Mouse (Mus musculus) forebrain, embryonic 16.5 days (tissue): ENCODE data around the gene Suds3. TPM values are rescaled to one million over a fixed set of nuclear protein-coding genes. Genes with fewer than 3 reads are reported as not detected.
A peak's percentile ranks its signal among the peaks of the same experiment; 100 is the strongest.

Source experiments
- ATAC-seq: fragments of 200-750 bp; cut with Nextera tagmentation; 2 replicates; pipeline ENCODE4 v1.8.0; 2017; ENCODE audit warnings: mild to moderate bottlenecking, moderate library complexity
- H3K27ac ChIP-seq: fragments of 300-500 bp; sonication (generic); 2 replicates; pipeline ENCODE4 v1.5.1; 2014; ENCODE audit warnings: low read length, control low read depth
- H3K27me3 ChIP-seq: fragments of 300-500 bp; sonication (generic); replicated peaks from 2 replicates; pipeline ENCODE4 v1.6.1; 2014; ENCODE audit warnings: low read length; ENCODE audit not compliant: control insufficient read depth, insufficient read depth
- H3K36me3 ChIP-seq: fragments of 300-500 bp; sonication (generic); 2 replicates; pipeline ENCODE4 v1.6.1; 2014; ENCODE audit not compliant: control insufficient read depth, insufficient read depth
- H3K4me1 ChIP-seq: fragments of 300-500 bp; sonication (generic); replicated peaks from 2 replicates; pipeline ENCODE4 v1.6.1; 2014; ENCODE audit warnings: low read length; ENCODE audit not compliant: control insufficient read depth, insufficient read depth
- H3K4me2 ChIP-seq: fragments of 300-500 bp; sonication (generic); 2 replicates; pipeline ENCODE4 v1.6.1; 2014; ENCODE audit warnings: mild to moderate bottlenecking, low read length, control low read depth
- H3K4me3 ChIP-seq: fragments of 300-500 bp; sonication (generic); replicated peaks from 2 replicates; pipeline ENCODE4 v1.5.1; 2014; ENCODE audit warnings: mild to moderate bottlenecking, low read length, control low read depth
- H3K9ac ChIP-seq: fragments of 300-500 bp; sonication (generic); replicated peaks from 2 replicates; pipeline ENCODE4 v1.6.1; 2014; ENCODE audit warnings: low read depth, low read length, control low read depth
- H3K9me3 ChIP-seq: fragments of 300-500 bp; sonication (generic); 2 replicates; pipeline ENCODE4 v1.6.1; 2016; ENCODE audit warnings: low read length; ENCODE audit not compliant: control insufficient read depth
- WGBS: fragments of 180-500 bp; shearing (Covaris S2); extraction: QIAGEN DNeasy Blood & Tissue Kit; methylation state at CpG from one replicate; pipeline ENCODE4 v1.1.7; 2014; 5-methylcytosine and 5-hydroxymethylcytosine counted together
- polyA plus RNA-seq: library from polyadenylated mRNA; unstranded; fragments of >200 nt; fragmentation: Nextera tagmentation; extraction: Ambion mirVana; gene quantifications from 2 replicates; pipeline ENCODE4 v1.2.1, GENCODE M21; 2015

The Suds3 gene
- polyA plus RNA-seq, 1 experiment from 2014 or later = 83.0 TPM

DNA sequence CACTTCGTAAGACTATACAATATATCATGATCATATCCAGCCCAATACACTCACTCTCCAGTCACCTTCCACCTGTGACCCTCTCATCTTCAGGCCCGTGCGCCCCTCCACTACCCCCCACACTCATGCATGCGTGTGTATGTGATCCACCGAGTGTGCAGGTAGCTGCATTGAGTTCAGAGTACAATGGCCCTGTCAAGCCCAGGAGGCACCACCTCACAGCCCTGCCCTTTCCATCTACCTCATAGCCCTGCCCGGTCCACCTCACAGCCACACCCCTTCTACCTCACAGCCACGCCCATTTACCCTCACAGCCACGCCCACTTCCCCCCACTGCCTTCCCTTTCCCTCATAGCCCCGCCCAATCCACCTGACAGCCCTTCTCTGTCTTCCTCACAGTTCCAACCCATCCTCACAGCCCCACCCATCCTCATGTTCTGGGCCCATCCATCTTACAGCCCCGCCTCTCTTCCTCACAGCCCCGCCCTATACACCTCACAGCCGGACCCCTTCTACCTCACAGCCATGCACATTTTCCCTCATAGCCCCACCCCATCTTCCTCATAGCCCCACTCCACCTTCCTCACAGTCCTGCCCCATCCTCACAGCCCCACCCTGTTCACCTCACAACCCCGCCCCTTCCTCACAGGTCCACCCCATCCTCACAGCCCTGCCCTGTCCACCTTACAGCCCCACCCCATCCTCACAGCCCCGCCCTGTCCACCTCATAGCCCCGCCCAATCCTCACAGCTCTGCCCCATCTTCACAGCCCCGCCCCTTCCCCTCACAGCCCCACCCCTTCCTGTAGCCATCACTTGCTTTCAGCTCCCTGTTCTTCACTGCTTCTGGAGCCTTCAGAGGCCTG is 9.8 kb upstream of the Suds3 start:
- H3K36me3 ChIP-seq = no peaks in the 10 kb centered on the region
- H3K27me3 ChIP-seq = 0 out of 2 replicates have a peak, but pooled peaks cover 2% of the 10 kb centered on the region
- H3K9ac ChIP-seq = no peak overlapping the region
- 82% methylated on average over 16 of the region's 16 CpGs for WGBS
- no peak for ATAC-seq
- H3K4me3 ChIP-seq = no peak overlapping the region
- no peaks in the 10 kb centered on the region for H3K9me3 ChIP-seq
- no peak overlapping the region for H3K4me2 ChIP-seq
- H3K27ac ChIP-seq = no peak overlapping the region
- peaks cover 11% of the 10 kb centered on the region for H3K4me1 ChIP-seq

DNA sequence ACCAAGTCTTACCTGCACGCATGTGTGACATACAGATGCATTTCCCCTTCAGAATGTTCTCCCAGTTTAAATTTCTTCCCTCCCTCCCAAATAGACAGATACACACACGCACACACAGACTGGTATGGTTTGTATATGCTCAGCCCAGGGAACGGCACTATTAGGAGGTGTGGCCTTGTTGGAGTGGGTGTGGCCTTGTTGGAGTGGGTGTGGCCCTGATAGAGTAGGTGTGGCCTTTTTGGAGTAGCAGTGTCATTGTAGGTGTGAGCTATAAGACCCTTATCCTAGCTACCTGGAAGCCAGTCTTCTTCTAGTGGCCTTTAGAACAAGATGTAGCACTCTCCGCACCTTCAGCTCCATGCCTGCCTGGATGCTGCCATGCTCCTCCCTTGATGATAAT is 7.9 kb upstream of the Suds3 start:
- Histone ChIP-seq H3K9ac (no peak overlapping the region), H3K4me2 (no peak overlapping the region), H3K36me3 (no peaks in the 10 kb centered on the region), H3K27ac (no peak overlapping the region), H3K4me3 (no peak overlapping the region), H3K9me3 (no peaks in the 10 kb centered on the region), H3K27me3 (0 out of 2 replicates have a peak, but pooled peaks cover 2% of the 10 kb centered on the region), H3K4me1 (peaks cover 19% of the 10 kb centered on the region)
- 89% methylated on average over 4 of the region's 4 CpGs for WGBS
- ATAC-seq = no peak

DNA sequence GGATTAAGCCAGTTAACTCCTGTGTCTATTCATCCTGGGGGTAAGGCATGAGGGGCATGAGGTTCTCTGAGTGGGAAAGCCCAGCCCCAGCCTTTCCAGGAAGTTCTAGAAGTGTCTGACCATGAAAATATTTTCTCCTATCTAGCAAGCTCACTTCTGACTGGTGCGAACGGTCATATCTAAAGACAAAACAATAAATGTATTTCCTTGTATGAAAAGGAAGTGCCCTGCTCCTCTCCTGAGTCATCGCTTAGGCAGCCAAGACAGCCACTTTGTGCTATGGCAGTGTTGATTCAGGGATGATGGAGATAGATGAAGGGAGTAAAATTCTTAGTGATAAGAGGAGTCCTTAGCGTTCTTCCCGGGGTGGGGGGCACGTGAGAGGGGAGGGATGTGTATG is 7.2 kb upstream of the Suds3 start:
- H3K4me1 ChIP-seq = peaks cover 19% of the 10 kb centered on the region
- no peak overlapping the region for H3K4me2 ChIP-seq
- 92% methylated on average over 6 of the region's 6 CpGs for WGBS
- no peak overlapping the region for H3K4me3 ChIP-seq
- no peaks in the 10 kb centered on the region for H3K9me3 ChIP-seq
- no peak for ATAC-seq
- no peaks in the 10 kb centered on the region for H3K36me3 ChIP-seq
- no peak overlapping the region for H3K9ac ChIP-seq
- H3K27ac ChIP-seq = no peak overlapping the region
- 0 out of 2 replicates have a peak, but pooled peaks cover 2% of the 10 kb centered on the region for H3K27me3 ChIP-seq

GRCm38 (mm10) chr5:117121657-117122056 is 5.7 kb upstream of the Suds3 start:
- no peaks in the 10 kb centered on the region for H3K9me3 ChIP-seq
- H3K36me3 ChIP-seq = no peaks in the 10 kb centered on the region
- H3K27me3 ChIP-seq = 0 out of 2 replicates have a peak, but pooled peaks cover 2% of the 10 kb centered on the region
- H3K4me2 ChIP-seq = no peak overlapping the region
- 2% methylated on average over 2 of the region's 2 CpGs for WGBS
- H3K4me3 ChIP-seq = no peak overlapping the region
- peaks cover 19% of the 10 kb centered on the region for H3K4me1 ChIP-seq
- no peak overlapping the region for H3K9ac ChIP-seq
- no peak for ATAC-seq
- H3K27ac ChIP-seq = no peak overlapping the region

DNA sequence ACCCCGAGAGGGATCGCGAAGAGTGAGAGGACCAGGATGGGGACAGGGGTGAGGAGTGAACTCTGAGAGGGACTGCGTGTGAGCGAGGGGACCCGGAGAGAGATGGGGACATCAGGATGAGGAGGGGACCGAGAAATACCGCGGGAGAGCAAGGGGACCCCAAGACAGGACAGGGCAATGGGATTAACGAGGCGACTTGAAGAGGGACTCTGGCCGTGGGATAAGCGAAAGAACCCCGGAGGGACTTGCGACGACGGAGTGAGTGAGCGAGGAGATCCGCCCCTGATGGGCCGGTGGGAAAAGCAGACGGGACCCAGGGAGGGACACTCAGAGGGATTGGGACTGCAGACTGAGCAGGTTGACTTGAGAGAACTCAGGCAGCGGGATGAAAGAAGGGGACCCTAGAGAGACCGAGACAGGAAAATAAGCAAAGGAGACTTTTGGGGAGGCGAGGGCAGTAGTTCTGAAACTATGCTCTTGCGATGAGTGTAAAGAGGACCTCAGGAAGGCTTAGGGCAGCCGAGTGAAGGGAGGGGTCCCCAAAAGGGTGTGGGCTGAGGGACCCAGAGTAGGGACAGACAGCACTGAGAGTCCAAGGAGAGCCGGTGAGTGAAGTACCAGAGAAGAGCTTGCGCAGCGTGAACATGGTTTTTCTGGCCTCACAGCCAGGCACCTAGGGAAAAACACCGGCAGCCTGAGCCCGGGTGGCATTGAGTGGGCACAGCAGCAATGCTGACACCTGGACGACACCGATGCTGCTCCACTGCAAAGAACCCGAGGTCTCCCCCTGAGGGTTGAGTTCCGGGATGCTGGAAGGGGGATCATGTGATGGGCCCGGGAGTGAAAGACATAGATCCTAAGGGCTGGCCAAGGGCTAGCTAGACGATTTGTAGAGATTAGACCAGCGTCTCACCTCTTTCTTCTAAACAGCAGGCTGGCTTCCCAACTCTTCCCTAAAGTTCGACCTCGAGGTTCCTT is 4.9 kb upstream of the Suds3 start:
- Histone ChIP-seq H3K4me1 (peaks cover 23% of the 10 kb centered on the region), H3K27me3 (0 out of 2 replicates have a peak, but pooled peaks cover 2% of the 10 kb centered on the region), H3K9ac (peak overlapping the region; percentile 69), H3K9me3 (no peaks in the 10 kb centered on the region), H3K4me3 (peak overlapping the region; percentile 72), H3K27ac (no peak overlapping the region), H3K4me2 (peak overlapping the region; percentile 95), H3K36me3 (no peaks in the 10 kb centered on the region)
- ATAC-seq = peak; percentile 32
- WGBS = under 1% methylated on average over 40 of the region's 40 CpGs

GRCm38 (mm10) chr5:117119777-117120488 is 4.0 kb upstream of the Suds3 start, which contains the start of gene Taok3:
Gene Taok3 (plus strand): TSS chr5:117120129.
- Histone ChIP-seq H3K4me2 (peak within 1 kb of the TSS; percentile 95), H3K27me3 (0 out of 2 replicates have a peak, but pooled peaks cover 2% of the 10 kb centered on the region), H3K4me3 (peak within 1 kb of the TSS; percentile 72), H3K9me3 (no peaks in the 10 kb centered on the region), H3K27ac (peak within 1 kb of the TSS; percentile 43; the same call in 1 of the 2 replicates), H3K9ac (peak within 1 kb of the TSS; percentile 69), H3K36me3 (no peaks in the 10 kb centered on the region), H3K4me1 (peaks cover 25% of the 10 kb centered on the region)
- peak; percentile 81 for ATAC-seq
- WGBS = under 1% methylated on average over 72 of the region's 74 CpGs

- H3K9ac ChIP-seq = no peak overlapping the region
- WGBS = 63% methylated on average over 8 of the region's 8 CpGs
- no peak overlapping the region for H3K27ac ChIP-seq
- no peak for ATAC-seq
- H3K4me1 ChIP-seq = peaks cover 34% of the 10 kb centered on the region
- H3K4me2 ChIP-seq = peak overlapping the region; percentile 86; the same call in 1 of the 2 replicates
- 0 out of 2 replicates have a peak, but pooled peaks cover 2% of the 10 kb centered on the region for H3K27me3 ChIP-seq
- H3K4me3 ChIP-seq = no peak overlapping the region
- no peaks in the 10 kb centered on the region for H3K36me3 ChIP-seq
- H3K9me3 ChIP-seq = no peaks in the 10 kb centered on the region
Observed at GRCm38 (mm10) chr5:117118850-117119249, 2.9 kb upstream of the Suds3 start.

- Histone ChIP-seq H3K9me3 (no peaks in the 10 kb centered on the region), H3K4me2 (no peak overlapping the region), H3K9ac (no peak overlapping the region), H3K27ac (no peak overlapping the region), H3K4me1 (peaks cover 34% of the 10 kb centered on the region), H3K36me3 (no peaks in the 10 kb centered on the region), H3K4me3 (no peak overlapping the region), H3K27me3 (0 out of 2 replicates have a peak, but pooled peaks cover 2% of the 10 kb centered on the region)
- no peak for ATAC-seq
- 89% methylated on average over 2 of the region's 2 CpGs for WGBS
Observed at GRCm38 (mm10) chr5:117118220-117118619, 2.3 kb upstream of the Suds3 start.
